Mouse (Mus musculus): ENCODE measurements around the gene Nox3. TPM values are rescaled to one million over a fixed set of nuclear protein-coding genes. Genes with fewer than 3 reads are reported as not detected.

Nox3 gene
- polyA plus RNA-seq, 1 experiment from 2014 or later = not detected

DNA sequence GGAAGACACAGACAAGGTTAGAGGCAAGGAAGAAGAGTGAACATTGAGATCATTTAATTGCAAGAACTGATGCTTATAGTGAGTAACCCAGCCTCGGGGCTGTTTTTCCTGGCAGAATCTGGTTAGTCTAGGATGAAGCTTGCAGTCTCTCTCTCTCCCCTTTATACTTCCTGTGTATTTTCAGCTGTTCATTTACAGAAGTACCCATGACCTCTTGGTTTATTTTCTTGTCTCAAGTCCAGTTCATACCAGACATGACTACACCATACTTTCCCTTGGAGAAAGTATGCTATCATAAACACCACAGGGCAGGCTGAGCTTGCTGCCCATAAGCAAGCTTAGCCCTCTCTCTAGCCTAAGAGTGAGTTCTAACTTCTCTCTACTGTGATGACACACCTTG, 98.9 kb downstream of the Nox3 start:
- Histone ChIP-seq H3K27me3 (ENCODE audit: control insufficient read depth, insufficient read depth, low read depth, low read length) (no peaks in the 10 kb centered on the region), H3K4me2 (ENCODE audit: low read depth, low read length) (no peak overlapping the region), H3K9me3 (replicated peaks; ENCODE audit: control insufficient read depth, low read length) (no peaks in the 10 kb centered on the region), H3K4me1 (ENCODE audit: control insufficient read depth, low read depth, low read length) (no peaks in the 10 kb centered on the region), H3K36me3 (ENCODE audit: control insufficient read depth, insufficient read depth) (no peaks in the 10 kb centered on the region), H3K27ac (ENCODE audit: low read length) (no peak overlapping the region), H3K9ac (ENCODE audit: low read depth, low read length) (no peak overlapping the region), H3K4me3 (ENCODE audit: low read depth, low read length) (no peak overlapping the region)
- WGBS (ENCODE audit: insufficient replicate concordance) = 41% methylated on average over 1 of the region's 1 CpGs
- ATAC-seq (ENCODE audit: low read depth) = no peak

Other genes starting within 250 kb of the Nox3 start
- 0.13 and 0.20 TPM in 2 replicates for gene Cldn20, start 163.7 kb downstream of the Nox3 start, polyA plus RNA-seq (2015; fragmentation: Nextera tagmentation; extraction: Ambion mirVana)
- gene Tfb1m, start 138.5 kb downstream of the Nox3 start, polyA plus RNA-seq (2015; fragmentation: Nextera tagmentation; extraction: Ambion mirVana) = 10.1 and 11.0 TPM in 2 replicates